Mouse (Mus musculus): ENCODE data around the gene Klf7.

DNA sequence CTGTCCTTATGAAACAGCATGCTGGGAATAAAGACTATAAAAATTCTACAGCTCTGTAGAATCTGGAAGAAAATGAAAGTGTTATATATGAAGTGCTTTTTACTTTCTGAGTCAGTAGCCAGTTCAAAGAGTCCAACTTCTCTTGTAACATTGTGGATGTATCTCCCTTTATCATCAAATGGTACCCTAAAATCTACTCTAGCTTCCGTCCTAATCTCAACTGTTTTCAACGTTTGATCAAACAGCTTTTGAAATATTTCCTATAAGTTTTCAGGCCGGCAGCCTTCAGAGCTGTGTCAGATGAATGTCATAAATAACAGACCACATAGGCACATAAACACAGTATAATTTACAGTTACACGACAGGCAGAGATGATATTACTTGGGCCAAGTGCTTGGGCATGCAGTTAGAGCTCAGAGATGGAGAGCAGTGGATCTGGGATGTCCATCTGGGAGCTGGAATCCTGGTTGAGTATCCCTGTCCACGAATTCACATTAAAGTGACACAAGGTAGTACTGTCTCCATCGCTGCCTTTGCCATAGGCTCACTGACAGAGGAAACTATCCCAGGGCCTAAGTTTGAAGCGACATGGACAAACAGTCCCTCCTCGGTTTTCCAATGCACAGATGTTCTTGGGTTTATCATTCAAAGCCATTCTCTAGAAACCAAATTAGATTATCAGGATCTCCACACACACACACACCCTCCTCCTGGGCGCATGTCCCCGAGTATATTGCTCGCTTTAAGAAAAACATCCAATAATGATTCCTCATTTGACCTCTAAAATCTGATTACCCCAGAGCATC, 4.4 kb downstream of the Klf7 start:
- TF ChIP-seq CTCF (IDR thresholded peaks at IDR 0.05; ENCODE audit: low read depth, low read length) (no peak), POLR2A (IDR thresholded peaks at IDR 0.05; ENCODE audit: borderline replicate concordance, low read depth, low read length) (no peak)

Data from bone marrow macrophage, adult 2 months (primary cell).